Mouse (Mus musculus): ENCODE results near the gene Cd84. TPM values are rescaled to one million over a fixed set of nuclear protein-coding genes. Genes with fewer than 3 reads are reported as not detected.
"Not testable (repeated sequence)": the region's sequence is repeated elsewhere in the genome, so short reads cannot be mapped to it uniquely, and the experiment has no call there.

Gene Cd84
- polyA plus RNA-seq, 1 experiment from 2014 or later = 2.1 TPM

- WGBS = 67% methylated on average over 5 of the region's 5 CpGs
- no peak overlapping the region for H3K27ac ChIP-seq (replicated peaks in 1 of 2; ENCODE audit: control insufficient read depth in 1 of 2, insufficient read depth in 1 of 2, low read depth in 2 of 2, low read length in 2 of 2)
- H3K36me3 ChIP-seq (ENCODE audit: control insufficient read depth, insufficient read depth, low read length) = no peaks in the 10 kb centered on the region
- no peaks in the 10 kb centered on the region for H3K27me3 ChIP-seq (ENCODE audit: control insufficient read depth, insufficient read depth, low read length)
- no peak for ATAC-seq (ENCODE audit: insufficient number of reproducible peaks, insufficient read depth, low FRiP score, low read depth)
- no peak overlapping the region for H3K4me2 ChIP-seq (ENCODE audit: low read length)
- no peak overlapping the region for H3K4me3 ChIP-seq (ENCODE audit: control insufficient read depth in 1 of 2, insufficient read depth in 1 of 2, low read depth in 1 of 2, low read length in 2 of 2)
- H3K9ac ChIP-seq (ENCODE audit: low read length) = no peak overlapping the region
- no peaks in the 10 kb centered on the region for H3K4me1 ChIP-seq (ENCODE audit: control insufficient read depth in 2 of 2, insufficient read depth in 2 of 2, low read length in 2 of 2)
- H3K9me3 ChIP-seq (ENCODE audit: control insufficient read depth, low read length) = no peaks in the 10 kb centered on the region
These were observed 10.0 kb downstream of the Cd84 start for GRCm38 (mm10) chr1:171849454-171849853.

- Histone ChIP-seq H3K36me3 (ENCODE audit: control insufficient read depth, insufficient read depth, low read length) (no peaks in the 10 kb centered on the region), H3K27ac (replicated peaks in 1 of 2; ENCODE audit: control insufficient read depth in 1 of 2, insufficient read depth in 1 of 2, low read depth in 2 of 2, low read length in 2 of 2) (no peak overlapping the region), H3K27me3 (ENCODE audit: control insufficient read depth, insufficient read depth, low read length) (no peaks in the 10 kb centered on the region), H3K4me3 (ENCODE audit: control insufficient read depth in 1 of 2, insufficient read depth in 1 of 2, low read depth in 1 of 2, low read length in 2 of 2) (no peak overlapping the region), H3K9me3 (ENCODE audit: control insufficient read depth, low read length) (no peaks in the 10 kb centered on the region), H3K9ac (ENCODE audit: low read length) (no peak overlapping the region), H3K4me2 (ENCODE audit: low read length) (no peak overlapping the region), H3K4me1 (ENCODE audit: control insufficient read depth in 2 of 2, insufficient read depth in 2 of 2, low read length in 2 of 2) (no peaks in the 10 kb centered on the region)
- WGBS = 65% methylated on average over 4 of the region's 4 CpGs
- ATAC-seq (ENCODE audit: insufficient number of reproducible peaks, insufficient read depth, low FRiP score, low read depth) = no peak
These were observed 26.0 kb downstream of the Cd84 start for GRCm38 (mm10) chr1:171865467-171865866.

DNA sequence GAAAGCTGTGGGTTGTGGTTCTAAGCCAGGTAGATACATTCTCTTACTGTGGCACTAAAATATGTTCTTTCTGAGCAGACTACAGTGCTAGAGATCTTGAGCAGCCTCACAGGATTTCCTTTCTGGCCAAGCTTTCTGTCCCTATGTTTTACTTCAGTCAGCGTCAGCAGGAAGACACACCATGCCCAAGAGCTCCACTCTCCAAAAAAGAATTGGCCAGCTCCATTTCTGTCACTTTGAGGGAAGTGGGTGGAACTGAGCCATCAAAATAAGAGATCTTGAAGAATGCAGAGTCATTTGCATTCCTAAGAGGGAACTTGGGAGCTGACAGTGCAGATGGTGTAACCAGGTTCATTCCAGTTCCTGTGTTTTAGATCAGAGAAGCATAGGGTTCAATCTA, 47.5 kb downstream of the Cd84 start:
- no peak overlapping the region for H3K27ac ChIP-seq (replicated peaks in 1 of 2; ENCODE audit: control insufficient read depth in 1 of 2, insufficient read depth in 1 of 2, low read depth in 2 of 2, low read length in 2 of 2)
- 69% methylated on average over 1 of the region's 1 CpGs for WGBS
- H3K27me3 ChIP-seq (ENCODE audit: control insufficient read depth, insufficient read depth, low read length) = no peaks in the 10 kb centered on the region
- H3K36me3 ChIP-seq (ENCODE audit: control insufficient read depth, insufficient read depth, low read length) = no peaks in the 10 kb centered on the region
- no peak for ATAC-seq (ENCODE audit: insufficient number of reproducible peaks, insufficient read depth, low FRiP score, low read depth)
- H3K4me2 ChIP-seq (ENCODE audit: low read length) = no peak overlapping the region
- no peak overlapping the region for H3K4me3 ChIP-seq (ENCODE audit: control insufficient read depth in 1 of 2, insufficient read depth in 1 of 2, low read depth in 1 of 2, low read length in 2 of 2)
- H3K9ac ChIP-seq (ENCODE audit: low read length) = no peak overlapping the region
- no peaks in the 10 kb centered on the region for H3K4me1 ChIP-seq (ENCODE audit: control insufficient read depth in 2 of 2, insufficient read depth in 2 of 2, low read length in 2 of 2)
- no peaks in the 10 kb centered on the region for H3K9me3 ChIP-seq (ENCODE audit: control insufficient read depth, low read length)

DNA sequence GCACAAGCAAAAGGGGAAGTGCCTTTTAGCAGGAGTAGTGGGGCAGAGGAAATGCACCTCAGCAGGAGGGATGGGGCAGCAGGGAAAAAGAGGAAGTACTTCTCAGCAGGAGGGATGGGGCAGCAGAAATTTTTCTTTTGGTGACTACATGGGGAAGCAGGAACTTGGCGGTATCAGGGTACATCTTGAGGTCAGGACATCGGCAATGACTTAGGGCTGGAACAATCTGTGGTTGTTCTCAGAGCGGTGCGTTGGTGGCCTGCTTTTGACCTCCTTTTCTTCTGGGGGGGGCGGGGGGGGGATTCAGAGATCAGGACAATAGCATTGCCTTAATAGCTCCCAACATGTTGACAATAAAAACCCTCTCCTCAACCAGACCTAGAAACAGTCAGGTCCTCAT, 55.9 kb downstream of the Cd84 start, which contains the start of gene Gm10521:
Gene Gm10521, plus strand, starts transcription at position 301 of the 400 bp plus-strand sequence.
- not testable (repeated sequence) for H3K36me3 ChIP-seq (ENCODE audit: control insufficient read depth, insufficient read depth, low read length); H3K27ac ChIP-seq (replicated peaks in 1 of 2; ENCODE audit: control insufficient read depth in 1 of 2, insufficient read depth in 1 of 2, low read depth in 2 of 2, low read length in 2 of 2); H3K4me1 ChIP-seq (ENCODE audit: control insufficient read depth in 2 of 2, insufficient read depth in 2 of 2, low read length in 2 of 2); H3K4me3 ChIP-seq (ENCODE audit: control insufficient read depth in 1 of 2, insufficient read depth in 1 of 2, low read depth in 1 of 2, low read length in 2 of 2); ATAC-seq (ENCODE audit: insufficient number of reproducible peaks, insufficient read depth, low FRiP score, low read depth); H3K4me2 ChIP-seq (ENCODE audit: low read length); H3K9ac ChIP-seq (ENCODE audit: low read length); H3K9me3 ChIP-seq (ENCODE audit: control insufficient read depth, low read length); H3K27me3 ChIP-seq (ENCODE audit: control insufficient read depth, insufficient read depth, low read length)
- 81% methylated on average over 5 of the region's 5 CpGs for WGBS

DNA sequence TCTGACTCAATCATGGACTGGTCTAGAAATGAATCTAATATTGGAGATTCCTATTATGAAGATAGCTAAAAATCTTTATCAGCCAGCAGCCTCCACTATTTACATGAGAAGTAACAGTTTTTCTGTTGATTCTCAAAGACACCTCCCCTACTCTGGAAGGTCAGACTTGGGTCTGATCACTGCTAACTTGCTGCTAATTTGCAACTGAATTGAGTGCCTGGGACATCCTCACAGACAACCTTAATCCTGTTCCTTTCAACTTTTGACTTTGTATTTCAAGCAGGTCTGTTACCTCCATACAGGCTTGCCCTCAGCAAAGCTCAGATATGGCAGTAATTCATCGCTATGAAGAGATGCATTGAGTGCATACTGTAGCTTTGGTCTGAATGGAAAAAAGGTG, 64.5 kb downstream of the Cd84 start:
- peaks cover 4% of the 10 kb centered on the region; the same call in 1 of the 2 replicates for H3K9me3 ChIP-seq (ENCODE audit: control insufficient read depth, low read length)
- no peaks in the 10 kb centered on the region for H3K36me3 ChIP-seq (ENCODE audit: control insufficient read depth, insufficient read depth, low read length)
- no peak overlapping the region for H3K4me2 ChIP-seq (ENCODE audit: low read length)
- H3K27ac ChIP-seq (replicated peaks in 1 of 2; ENCODE audit: control insufficient read depth in 1 of 2, insufficient read depth in 1 of 2, low read depth in 2 of 2, low read length in 2 of 2) = no peak overlapping the region
- WGBS = 77% methylated on average over 1 of the region's 1 CpGs
- H3K4me1 ChIP-seq (ENCODE audit: control insufficient read depth in 2 of 2, insufficient read depth in 2 of 2, low read length in 2 of 2) = no peaks in the 10 kb centered on the region
- H3K9ac ChIP-seq (ENCODE audit: low read length) = no peak overlapping the region
- no peaks in the 10 kb centered on the region for H3K27me3 ChIP-seq (ENCODE audit: control insufficient read depth, insufficient read depth, low read length)
- no peak overlapping the region for H3K4me3 ChIP-seq (ENCODE audit: control insufficient read depth in 1 of 2, insufficient read depth in 1 of 2, low read depth in 1 of 2, low read length in 2 of 2)
- ATAC-seq (ENCODE audit: insufficient number of reproducible peaks, insufficient read depth, low FRiP score, low read depth) = no peak

- no peak overlapping the region for H3K9ac ChIP-seq (ENCODE audit: low read length)
- no peaks in the 10 kb centered on the region for H3K27me3 ChIP-seq (ENCODE audit: control insufficient read depth, insufficient read depth, low read length)
- H3K36me3 ChIP-seq (ENCODE audit: control insufficient read depth, insufficient read depth, low read length) = no peaks in the 10 kb centered on the region
- H3K4me2 ChIP-seq (ENCODE audit: low read length) = no peak overlapping the region
- H3K4me3 ChIP-seq (ENCODE audit: control insufficient read depth in 1 of 2, insufficient read depth in 1 of 2, low read depth in 1 of 2, low read length in 2 of 2) = no peak overlapping the region
- no peaks in the 10 kb centered on the region for H3K4me1 ChIP-seq (ENCODE audit: control insufficient read depth in 2 of 2, insufficient read depth in 2 of 2, low read length in 2 of 2)
- WGBS = 77% methylated on average over 13 of the region's 13 CpGs
- no peak for ATAC-seq (ENCODE audit: insufficient number of reproducible peaks, insufficient read depth, low FRiP score, low read depth)
- H3K27ac ChIP-seq (replicated peaks in 1 of 2; ENCODE audit: control insufficient read depth in 1 of 2, insufficient read depth in 1 of 2, low read depth in 2 of 2, low read length in 2 of 2) = no peak overlapping the region
- H3K9me3 ChIP-seq (ENCODE audit: control insufficient read depth, low read length) = 0 out of 2 replicates have a peak, but pooled peaks cover 3% of the 10 kb centered on the region
These were observed 76.4 kb downstream of the Cd84 start for GRCm38 (mm10) chr1:171915638-171916458.

GRCm38 (mm10) chr1:171917305-171918039, 78.0 kb downstream of the Cd84 start, which contains the start of gene Slamf6:
Gene Slamf6 (plus strand): TSS chr1:171917515.
- Histone ChIP-seq H3K27ac (replicated peaks in 1 of 2; ENCODE audit: control insufficient read depth in 1 of 2, insufficient read depth in 1 of 2, low read depth in 2 of 2, low read length in 2 of 2) (no peak within 1 kb of the TSS), H3K9ac (ENCODE audit: low read length) (no peak within 1 kb of the TSS), H3K4me3 (ENCODE audit: control insufficient read depth in 1 of 2, insufficient read depth in 1 of 2, low read depth in 1 of 2, low read length in 2 of 2) (no peak within 1 kb of the TSS), H3K4me1 (ENCODE audit: control insufficient read depth in 2 of 2, insufficient read depth in 2 of 2, low read length in 2 of 2) (no peaks in the 10 kb centered on the region), H3K27me3 (ENCODE audit: control insufficient read depth, insufficient read depth, low read length) (no peaks in the 10 kb centered on the region), H3K9me3 (ENCODE audit: control insufficient read depth, low read length) (no peaks in the 10 kb centered on the region), H3K36me3 (ENCODE audit: control insufficient read depth, insufficient read depth, low read length) (no peaks in the 10 kb centered on the region), H3K4me2 (ENCODE audit: low read length) (peak within 1 kb of the TSS; percentile 49)
- no peak for ATAC-seq (ENCODE audit: insufficient number of reproducible peaks, insufficient read depth, low FRiP score, low read depth)
- 54% methylated on average over 14 of the region's 14 CpGs for WGBS

Data from heart, embryonic 14.5 days (tissue).